Mouse (Mus musculus) ES-E14 (cell line): ENCODE results near the gene Actn1. TPM values are rescaled to one million over a fixed set of nuclear protein-coding genes. Genes with fewer than 3 reads are reported as not detected.

Experiments
- DNase-seq: peaks from one replicate; pipeline ENCODE4 v3.0.0-alpha.2; 2013; ENCODE audit warnings: low read depth, low spot score
- H3K27ac ChIP-seq: 2 replicates; pipeline ENCODE4 v1.5.1; 2012; ENCODE audit warnings: low read depth, mild to moderate bottlenecking, low read length, moderate library complexity, mixed read lengths; ENCODE audit not compliant: poor library complexity, insufficient read depth, severe bottlenecking
- H3K36me3 ChIP-seq: 2 replicates; pipeline ENCODE4 v1.6.1; 2012; ENCODE audit warnings: mild to moderate bottlenecking, low read length, moderate library complexity, mixed read lengths; ENCODE audit not compliant: control insufficient read depth, poor library complexity, insufficient read depth, severe bottlenecking
- H3K4me1 ChIP-seq, 2 experiments: fragments of 150-350 bp in 1 of 2; sonication (generic) in 1 of 2; 2 replicates each; pipeline ENCODE4 v1.6.1; 2012; ENCODE audit warnings: low read length in 2 of 2, mild to moderate bottlenecking in 1 of 2, mixed read lengths in 1 of 2; ENCODE audit not compliant: control insufficient read depth in 2 of 2, insufficient read depth in 2 of 2, poor library complexity in 1 of 2
- H3K4me3 ChIP-seq, 2 experiments: fragments of 150-350 bp in 1 of 2; sonication (generic) in 1 of 2; 2 replicates each; pipeline ENCODE4 v1.5.1; 2012; ENCODE audit warnings: low read length in 2 of 2, low read depth in 1 of 2, mild to moderate bottlenecking in 1 of 2, mixed read lengths in 1 of 2; ENCODE audit not compliant: insufficient read depth in 1 of 2, poor library complexity in 1 of 2, severe bottlenecking in 1 of 2
- H3K9ac ChIP-seq: 2 replicates; pipeline ENCODE4 v1.6.1; 2012; ENCODE audit warnings: low read depth, mild to moderate bottlenecking, low read length, mixed read lengths; ENCODE audit not compliant: poor library complexity, insufficient read depth, severe bottlenecking
- H3K9me3 ChIP-seq: fragments of 150-350 bp; sonication (generic); 2 replicates; pipeline ENCODE4 v1.6.1; 2012; ENCODE audit warnings: low read depth, mild to moderate bottlenecking, low read length; ENCODE audit not compliant: control insufficient read depth, insufficient read depth
- CHD2 ChIP-seq: IDR thresholded peaks from 2 replicates; pipeline ENCODE4 v1.6.1; 2014; ENCODE audit warnings: mild to moderate bottlenecking, low read depth, low read length, inconsistent platforms
- HCFC1 ChIP-seq: IDR thresholded peaks from 2 replicates; pipeline ENCODE4 v1.6.1; 2012; ENCODE audit warnings: low read length, inconsistent platforms, borderline replicate concordance; ENCODE audit not compliant: insufficient read depth
- MAFK ChIP-seq: IDR thresholded peaks from 2 replicates; pipeline ENCODE4 v1.6.1; 2014; ENCODE audit warnings: mild to moderate bottlenecking, low read depth, low read length, inconsistent platforms; ENCODE audit not compliant: insufficient read depth
- ZC3H11A ChIP-seq: IDR thresholded peaks from 2 replicates; pipeline ENCODE4 v1.6.1; 2012; ENCODE audit warnings: low read depth, mild to moderate bottlenecking, inconsistent platforms, low read length, borderline replicate concordance
- ZNF384 ChIP-seq: IDR thresholded peaks from 2 replicates; pipeline ENCODE4 v1.6.1; 2012; ENCODE audit warnings: low read depth, low read length, inconsistent platforms
- in situ Hi-C, 2 experiments: fragments of 600-800 bp; cut with MboI; formaldehyde crosslinking; loops; one replicate each; pipeline ENCODE4 v1.15.1; 2025; ENCODE audit warnings: low sequenced_read_pairs in 2 of 2, inconsistent platforms in 1 of 2; ENCODE audit not compliant: unreplicated experiment in 2 of 2
- total RNA-seq: library from RNA; depleted of rRNA; stranded (reverse); fragments of 300-350 nt; gene quantifications from 2 replicates; pipeline ENCODE4 v1.2.3, GENCODE M21; 2012

The Actn1 gene
- total RNA-seq, 1 experiment, result 255 TPM

DNA sequence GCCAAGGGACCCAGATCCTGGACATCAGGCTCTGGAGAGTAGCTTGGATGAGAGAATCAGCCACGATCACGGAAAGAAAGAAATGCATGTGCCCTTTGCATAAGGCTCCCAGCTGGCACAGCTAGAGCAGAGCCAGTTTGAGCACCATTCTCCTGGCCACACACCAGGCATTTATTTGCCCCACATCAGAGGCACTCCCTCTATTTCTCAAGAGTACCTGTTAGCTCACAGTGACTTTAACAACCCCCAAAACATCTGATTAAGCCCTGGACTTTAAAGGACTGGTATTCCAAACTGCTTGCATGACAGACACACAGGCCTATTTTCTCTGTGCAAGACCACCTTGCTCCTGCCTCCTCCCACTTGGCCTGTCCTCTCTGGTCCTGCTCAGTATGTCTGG lies 78.3 kb downstream of the Actn1 start:
- Histone ChIP-seq H3K9ac (no peak overlapping the region), H3K4me3 (no peak overlapping the region), H3K4me1 (peaks cover 0 to 2% of the 10 kb centered on the region in 2 experiments; a peak in 1 of 4 replicates), H3K9me3 (no peaks in the 10 kb centered on the region), H3K27ac (no peak overlapping the region), H3K36me3 (peaks cover 51% of the 10 kb centered on the region)
- DNase-seq, result no peak
- in situ Hi-C loops, result no loop called here
- no peak for TF ChIP-seq ZNF384
- TF ChIP-seq MAFK, result no peak
- TF ChIP-seq ZC3H11A, result no peak
- TF ChIP-seq HCFC1, result no peak
- no peak for TF ChIP-seq CHD2

DNA sequence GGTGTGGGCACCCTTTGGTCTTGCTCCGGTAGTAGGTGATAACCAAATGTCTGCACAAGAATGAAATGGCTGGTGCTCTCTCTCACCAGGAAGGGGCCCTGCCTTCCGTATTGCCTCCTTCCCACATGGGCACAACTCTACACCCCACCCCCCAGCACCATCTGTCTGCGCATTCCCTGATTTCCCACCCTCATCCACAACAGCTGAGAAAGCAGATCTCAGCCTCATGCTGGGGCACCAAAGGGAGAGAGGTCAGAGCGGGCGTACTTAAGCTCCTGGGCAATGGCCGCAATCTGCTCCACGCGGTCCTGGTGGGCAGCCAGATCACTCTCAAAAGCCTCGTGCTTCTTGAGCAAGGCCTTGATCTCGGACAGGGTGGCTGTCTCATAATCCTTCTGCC lies 82.1 kb downstream of the Actn1 start:
- H3K27ac ChIP-seq, result no peak overlapping the region

DNA sequence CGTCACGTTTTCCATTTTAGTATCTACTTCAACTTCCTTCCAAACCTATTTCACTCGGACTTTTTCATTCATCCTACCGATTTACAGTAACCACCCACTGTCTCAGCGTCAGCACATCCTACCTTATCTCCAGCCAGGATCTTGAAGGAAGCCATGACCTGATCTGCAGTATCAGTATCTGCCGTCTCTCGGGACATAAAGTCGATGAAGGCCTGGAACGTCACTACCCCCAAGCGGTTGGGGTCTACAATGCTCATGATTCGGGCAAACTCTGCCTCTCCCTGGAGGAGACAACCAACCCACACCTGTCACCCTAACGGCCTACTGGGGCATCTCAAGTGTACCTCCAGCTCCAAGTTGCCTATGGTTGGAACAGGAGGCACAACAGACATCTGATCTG lies 91.4 kb downstream of the Actn1 start:
- Histone ChIP-seq H3K9me3 (no peaks in the 10 kb centered on the region), H3K4me1 (no peaks in the 10 kb centered on the region; a peak in 1 of 4 replicates), H3K36me3 (peaks cover 38% of the 10 kb centered on the region), H3K27ac (no peak overlapping the region), H3K4me3 (peak overlapping the region; percentile 81 to 98), H3K9ac (peak overlapping the region; percentile 76)
- DNase-seq, result no peak
- in situ Hi-C loops, result loop anchor here (25.0 kb wide), 1 partner anchor 444 kb away; no protein-coding TSS in a partner anchor
- TF ChIP-seq CHD2 (no peak), ZC3H11A (no peak), MAFK (no peak), HCFC1 (no peak), ZNF384 (no peak)

More for the DNA sequence above, 82.1 kb downstream of the Actn1 start:
- no peak for DNase-seq
- Histone ChIP-seq H3K36me3 (peaks cover 48% of the 10 kb centered on the region), H3K4me1 (no peaks in the 10 kb centered on the region; a peak in 1 of 4 replicates), H3K9me3 (no peaks in the 10 kb centered on the region), H3K4me3 (no peak overlapping the region), H3K9ac (no peak overlapping the region)
- TF ChIP-seq MAFK, result no peak
- TF ChIP-seq HCFC1, result no peak
- no peak for TF ChIP-seq ZNF384
- no peak for TF ChIP-seq CHD2
- TF ChIP-seq ZC3H11A, result no peak
- in situ Hi-C loops, result no loop called here

DNA sequence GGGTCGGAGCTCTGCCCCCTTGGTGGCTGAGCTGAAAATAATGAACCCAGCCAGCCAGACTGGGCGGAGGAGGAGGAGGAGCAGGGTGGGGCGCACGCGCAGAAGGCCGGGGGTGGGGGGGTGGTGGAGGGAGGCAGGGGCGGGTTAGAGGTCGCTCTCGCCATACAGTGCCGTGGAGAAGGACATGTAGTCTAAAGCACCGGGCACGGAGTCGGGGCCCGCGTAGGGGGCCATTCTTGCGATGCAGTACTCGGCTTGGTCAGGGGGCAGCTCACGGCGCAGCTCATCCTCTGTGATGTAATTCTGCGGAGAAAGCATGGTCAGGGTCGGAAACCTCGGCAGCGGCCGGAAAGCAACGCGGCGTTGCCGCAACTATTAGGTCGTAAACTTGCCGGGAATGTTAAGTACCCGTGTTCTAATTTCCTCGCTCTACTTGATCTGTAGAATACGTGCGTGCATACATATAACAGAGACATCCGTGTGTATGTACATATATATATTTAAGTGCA lies 91.9 kb downstream of the Actn1 start:
- Histone ChIP-seq H3K9me3 (no peaks in the 10 kb centered on the region), H3K9ac (peak overlapping the region; percentile 99), H3K4me1 (no peaks in the 10 kb centered on the region; a peak in 1 of 4 replicates), H3K36me3 (peaks cover 38% of the 10 kb centered on the region), H3K4me3 (peak overlapping the region; percentile 81 to 98), H3K27ac (peak overlapping the region; percentile 94)
- peak; percentile 48 for DNase-seq
- in situ Hi-C loops, result loop anchor here (25.0 kb wide), 1 partner anchor 444 kb away; no protein-coding TSS in a partner anchor
- TF ChIP-seq CHD2, result no peak
- TF ChIP-seq MAFK, result no peak
- no peak for TF ChIP-seq HCFC1
- no peak for TF ChIP-seq ZC3H11A
- TF ChIP-seq ZNF384, result no peak

GRCm38 (mm10) chr12:80167321-80167720 lies 92.8 kb downstream of the Actn1 start:
- H3K9me3 ChIP-seq, result no peaks in the 10 kb centered on the region
- no peak overlapping the region for H3K9ac ChIP-seq
- TF ChIP-seq HCFC1 (no peak), ZNF384 (no peak), MAFK (no peak), CHD2 (no peak), ZC3H11A (no peak)
- DNase-seq, result no peak
- H3K4me3 ChIP-seq, result no peak overlapping the region
- H3K27ac ChIP-seq, result no peak overlapping the region
- no peaks in the 10 kb centered on the region; a peak in 1 of 4 replicates for H3K4me1 ChIP-seq
- H3K36me3 ChIP-seq, result peaks cover 29% of the 10 kb centered on the region
- in situ Hi-C loops, result loop anchor here (25.0 kb wide), 1 partner anchor 445 kb away; no protein-coding TSS in a partner anchor
